Mouse (Mus musculus): ENCODE data around the gene Focad. TPM values are rescaled to one million over a fixed set of nuclear protein-coding genes. Genes with fewer than 3 reads are reported as not detected.

The Focad gene
- polyA plus RNA-seq, 1 experiment, result 4.7 TPM

DNA sequence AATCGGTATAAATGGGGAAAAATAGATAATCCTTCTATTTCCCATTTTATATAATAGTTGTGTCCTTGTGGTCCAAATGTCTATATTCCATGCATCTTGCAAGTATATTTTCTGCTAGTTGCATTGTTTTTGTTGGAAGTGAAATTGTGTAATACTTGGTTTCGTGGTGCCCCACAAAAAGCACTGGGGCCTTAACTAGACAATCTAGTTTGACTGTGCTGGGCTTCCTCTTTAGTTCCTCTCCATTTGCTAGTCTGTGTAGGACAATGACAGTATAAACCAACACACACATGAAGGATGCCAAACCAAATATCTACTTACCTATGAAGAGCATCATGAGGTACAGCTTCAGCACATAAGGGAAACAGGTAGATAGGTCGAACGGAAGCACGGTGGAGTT, 324.9 kb downstream of the Focad start:
- H3K27me3 ChIP-seq (ENCODE audit: control insufficient read depth, insufficient read depth, low read length), result no peaks in the 10 kb centered on the region
- no peak for DNase-seq (ENCODE audit: low read depth in 1 of 2, low spot score in 2 of 2)
- no peaks in the 10 kb centered on the region for H3K36me3 ChIP-seq (ENCODE audit: control insufficient read depth, insufficient read depth, low read length)
- H3K4me3 ChIP-seq (ENCODE audit: extremely low read depth, insufficient read depth, insufficient read length), result no peak overlapping the region
- no peak overlapping the region for H3K27ac ChIP-seq (ENCODE audit: insufficient read depth, low read length)
- 90% methylated on average over 5 of the region's 5 CpGs for WGBS
- TF ChIP-seq CTCF (IDR thresholded peaks at IDR 0.05; ENCODE audit: extremely low read depth, insufficient read depth, insufficient read length, insufficient replicate concordance) (no peak), POLR2A (IDR thresholded peaks at IDR 0.05; ENCODE audit: low read depth, low read length) (no peak)
- H3K4me1 ChIP-seq (ENCODE audit: control insufficient read depth, insufficient read depth, insufficient read length), result no peaks in the 10 kb centered on the region

DNA sequence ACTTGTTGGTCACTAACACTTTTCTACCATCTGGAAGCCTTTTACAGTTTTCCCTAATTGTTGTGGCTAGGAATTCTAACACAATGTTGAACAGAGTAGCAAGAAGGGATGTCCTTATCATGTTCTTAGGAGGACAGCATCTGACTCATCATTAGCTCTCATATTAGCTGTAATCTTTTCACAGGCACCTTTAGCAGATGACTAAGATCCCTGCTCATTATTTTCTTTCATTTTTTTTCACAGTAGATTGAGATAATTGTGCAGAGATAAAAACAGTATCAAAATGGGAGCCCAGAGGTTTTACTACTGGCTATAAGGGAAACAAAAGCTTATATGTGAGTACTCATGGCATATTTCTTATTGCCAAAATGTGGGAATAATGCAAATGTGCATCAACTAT, 330.1 kb downstream of the Focad start:
- Histone ChIP-seq H3K27me3 (ENCODE audit: control insufficient read depth, insufficient read depth, low read length) (no peaks in the 10 kb centered on the region), H3K36me3 (ENCODE audit: control insufficient read depth, insufficient read depth, low read length) (no peaks in the 10 kb centered on the region), H3K4me1 (ENCODE audit: control insufficient read depth, insufficient read depth, insufficient read length) (no peaks in the 10 kb centered on the region), H3K27ac (ENCODE audit: insufficient read depth, low read length) (no peak overlapping the region), H3K4me3 (ENCODE audit: extremely low read depth, insufficient read depth, insufficient read length) (no peak overlapping the region)
- TF ChIP-seq POLR2A (IDR thresholded peaks at IDR 0.05; ENCODE audit: low read depth, low read length) (no peak), CTCF (IDR thresholded peaks at IDR 0.05; ENCODE audit: extremely low read depth, insufficient read depth, insufficient read length, insufficient replicate concordance) (no peak)
- no peak for DNase-seq (ENCODE audit: low read depth in 1 of 2, low spot score in 2 of 2)

DNA sequence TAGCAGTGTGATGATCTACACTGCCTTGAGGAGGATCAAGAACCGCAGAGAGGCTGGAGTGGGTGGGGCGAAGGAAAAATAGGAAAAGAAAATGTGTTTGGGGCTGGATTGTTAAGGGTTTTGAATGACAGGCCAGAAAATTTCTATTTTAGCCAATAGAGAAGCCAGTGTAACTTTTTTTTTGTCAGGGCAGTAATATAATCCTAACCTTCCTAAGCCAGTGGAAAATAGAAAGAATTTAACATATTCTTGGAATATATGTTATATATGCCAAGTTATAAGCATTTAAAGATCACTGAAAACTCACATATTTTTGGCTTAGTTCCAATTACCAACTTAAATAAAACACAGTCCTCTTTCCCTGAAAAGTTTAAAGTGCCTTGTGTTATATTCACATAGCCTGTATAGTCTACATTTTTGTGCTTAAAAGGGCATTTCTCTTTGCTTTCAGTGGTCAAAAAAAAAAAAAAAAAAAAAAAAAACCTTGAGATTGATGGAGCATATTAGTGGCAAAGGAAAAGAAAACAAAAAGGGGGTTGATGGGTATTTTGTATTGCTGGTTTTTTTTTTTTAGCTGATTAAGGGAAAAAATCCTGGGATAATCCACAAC, 333.3 kb downstream of the Focad start:
- Histone ChIP-seq H3K27ac (ENCODE audit: insufficient read depth, low read length) (no peak overlapping the region), H3K4me3 (ENCODE audit: extremely low read depth, insufficient read depth, insufficient read length) (no peak overlapping the region), H3K36me3 (ENCODE audit: control insufficient read depth, insufficient read depth, low read length) (no peaks in the 10 kb centered on the region), H3K4me1 (ENCODE audit: control insufficient read depth, insufficient read depth, insufficient read length) (peaks cover 2% of the 10 kb centered on the region; the same call in 1 of the 2 replicates), H3K27me3 (ENCODE audit: control insufficient read depth, insufficient read depth, low read length) (no peaks in the 10 kb centered on the region)
- no peak for TF ChIP-seq CTCF (IDR thresholded peaks at IDR 0.05; ENCODE audit: extremely low read depth, insufficient read depth, insufficient read length, insufficient replicate concordance)
- TF ChIP-seq POLR2A (IDR thresholded peaks at IDR 0.05; ENCODE audit: low read depth, low read length), result no peak
- DNase-seq (ENCODE audit: low read depth in 1 of 2, low spot score in 2 of 2), result no peak
- 96% methylated on average over 2 of the region's 2 CpGs for WGBS

DNA sequence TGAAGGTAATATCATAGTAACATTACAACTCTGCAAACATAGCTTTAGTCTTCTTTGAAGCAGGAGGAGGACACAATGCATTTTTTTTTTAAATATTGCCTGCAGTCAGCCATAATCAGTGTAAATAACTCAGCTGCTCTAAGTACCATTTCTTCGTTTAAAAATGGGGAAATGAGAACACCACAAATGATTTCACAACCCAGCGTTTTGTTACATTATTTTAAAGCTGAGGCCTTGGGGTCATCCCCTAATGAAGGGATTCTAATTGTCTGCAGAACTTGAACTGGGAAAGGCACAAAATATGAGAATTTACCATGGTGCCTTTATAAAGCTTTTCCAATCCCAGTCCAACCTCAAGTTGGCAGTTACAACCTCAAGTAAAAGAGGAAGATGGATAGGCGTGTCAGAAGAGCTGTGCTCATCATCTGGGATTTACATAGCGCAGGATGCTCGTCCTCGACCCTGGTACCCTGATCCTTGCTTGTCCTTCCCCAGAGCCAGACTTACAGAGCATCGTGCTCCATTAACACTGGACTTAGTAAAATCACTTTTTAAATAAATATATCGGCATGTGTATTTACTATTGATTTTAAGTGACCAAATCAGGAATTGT, 338.1 kb downstream of the Focad start:
- H3K4me1 ChIP-seq (ENCODE audit: control insufficient read depth, insufficient read depth, insufficient read length), result peaks cover 2% of the 10 kb centered on the region; the same call in 1 of the 2 replicates
- no peak for TF ChIP-seq CTCF (IDR thresholded peaks at IDR 0.05; ENCODE audit: extremely low read depth, insufficient read depth, insufficient read length, insufficient replicate concordance)
- TF ChIP-seq POLR2A (IDR thresholded peaks at IDR 0.05; ENCODE audit: low read depth, low read length), result no peak
- no peak for DNase-seq (ENCODE audit: low read depth in 1 of 2, low spot score in 2 of 2)
- no peaks in the 10 kb centered on the region for H3K27me3 ChIP-seq (ENCODE audit: control insufficient read depth, insufficient read depth, low read length)
- no peak overlapping the region for H3K27ac ChIP-seq (ENCODE audit: insufficient read depth, low read length)
- no peak overlapping the region for H3K4me3 ChIP-seq (ENCODE audit: extremely low read depth, insufficient read depth, insufficient read length)
- no peaks in the 10 kb centered on the region for H3K36me3 ChIP-seq (ENCODE audit: control insufficient read depth, insufficient read depth, low read length)
- WGBS, result 63% methylated on average over 8 of the region's 8 CpGs

DNA sequence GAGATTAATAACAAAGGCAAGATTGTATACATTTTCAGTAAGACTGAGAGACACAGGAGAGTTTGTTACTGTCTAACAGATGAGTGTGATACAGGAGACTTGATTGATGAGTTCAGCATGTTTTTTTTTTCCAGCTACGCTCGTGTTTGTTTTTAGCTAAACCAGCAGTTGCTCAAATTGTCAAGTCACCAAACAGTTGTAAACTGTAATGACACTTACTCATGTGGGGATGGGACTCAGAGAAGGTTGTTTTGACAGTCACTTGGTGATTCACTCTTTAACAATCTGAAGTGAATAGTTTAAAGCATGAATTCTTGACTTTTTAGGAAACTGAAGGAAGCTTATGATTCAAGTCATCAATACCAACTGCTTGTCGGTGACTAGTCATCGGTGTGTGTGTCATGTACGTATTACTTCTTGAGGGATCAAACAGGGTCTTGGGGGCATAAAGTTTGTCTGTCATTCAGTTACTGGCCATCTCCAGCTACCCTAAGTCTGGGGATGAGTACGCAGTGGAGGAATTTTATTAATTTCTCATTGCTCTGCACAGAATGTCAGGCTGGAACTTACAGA, 342.2 kb downstream of the Focad start:
- DNase-seq (ENCODE audit: low read depth in 1 of 2, low spot score in 2 of 2), result no peak
- no peak overlapping the region for H3K27ac ChIP-seq (ENCODE audit: insufficient read depth, low read length)
- H3K4me1 ChIP-seq (ENCODE audit: control insufficient read depth, insufficient read depth, insufficient read length), result peaks cover 2% of the 10 kb centered on the region; the same call in 1 of the 2 replicates
- no peaks in the 10 kb centered on the region for H3K27me3 ChIP-seq (ENCODE audit: control insufficient read depth, insufficient read depth, low read length)
- WGBS, result 90% methylated on average over 6 of the region's 6 CpGs
- TF ChIP-seq POLR2A (IDR thresholded peaks at IDR 0.05; ENCODE audit: low read depth, low read length) (no peak), CTCF (IDR thresholded peaks at IDR 0.05; ENCODE audit: extremely low read depth, insufficient read depth, insufficient read length, insufficient replicate concordance) (no peak)
- H3K4me3 ChIP-seq (ENCODE audit: extremely low read depth, insufficient read depth, insufficient read length), result no peak overlapping the region
- no peaks in the 10 kb centered on the region for H3K36me3 ChIP-seq (ENCODE audit: control insufficient read depth, insufficient read depth, low read length)

DNA sequence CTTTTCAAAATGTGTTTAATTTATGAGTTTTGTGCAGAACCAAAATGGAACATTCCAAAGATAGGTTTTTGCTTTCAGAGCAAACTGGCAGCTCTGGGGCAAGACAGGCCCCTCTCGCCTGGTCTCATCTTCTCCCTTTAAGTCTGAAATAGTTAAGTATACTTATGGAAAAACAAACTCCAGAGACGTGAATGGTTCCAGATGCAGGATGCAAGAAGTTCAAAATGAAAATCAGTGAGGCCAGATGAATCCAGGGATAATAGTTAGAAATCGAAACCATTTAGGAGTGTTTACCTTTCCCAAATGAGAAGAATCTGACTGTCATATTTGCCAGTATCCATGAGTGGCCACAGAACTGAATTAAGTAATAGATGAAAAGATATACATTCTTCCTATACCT, 342.7 kb downstream of the Focad start:
- 84% methylated on average over 3 of the region's 3 CpGs for WGBS

DNA sequence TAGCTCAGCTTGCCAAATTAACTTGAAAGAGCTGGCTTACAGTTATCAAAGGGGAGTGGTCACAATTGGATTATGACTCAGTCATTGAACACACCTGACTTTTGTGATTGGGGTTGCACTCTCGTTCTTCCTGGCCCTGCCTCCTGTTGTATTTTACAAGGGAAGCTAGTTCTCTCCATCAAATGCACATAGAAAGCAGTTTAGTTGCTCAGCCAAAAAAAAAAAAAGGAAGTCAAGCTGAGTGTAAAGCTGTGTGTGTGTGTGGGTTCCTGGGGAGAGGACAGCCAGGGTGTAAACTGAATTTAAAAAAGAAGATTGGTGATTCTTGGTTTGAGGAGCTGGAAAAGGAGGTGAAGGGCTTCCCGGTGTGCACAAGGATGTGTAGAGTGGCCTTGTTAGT, 343.5 kb downstream of the Focad start:
- Histone ChIP-seq H3K27me3 (ENCODE audit: control insufficient read depth, insufficient read depth, low read length) (no peaks in the 10 kb centered on the region), H3K27ac (ENCODE audit: insufficient read depth, low read length) (no peak overlapping the region), H3K4me1 (ENCODE audit: control insufficient read depth, insufficient read depth, insufficient read length) (no peaks in the 10 kb centered on the region), H3K4me3 (ENCODE audit: extremely low read depth, insufficient read depth, insufficient read length) (no peak overlapping the region), H3K36me3 (ENCODE audit: control insufficient read depth, insufficient read depth, low read length) (no peaks in the 10 kb centered on the region)
- no peak for DNase-seq (ENCODE audit: low read depth in 1 of 2, low spot score in 2 of 2)
- 14% methylated on average over 2 of the region's 2 CpGs for WGBS
- no peak for TF ChIP-seq POLR2A (IDR thresholded peaks at IDR 0.05; ENCODE audit: low read depth, low read length)
- TF ChIP-seq CTCF (IDR thresholded peaks at IDR 0.05; ENCODE audit: extremely low read depth, insufficient read depth, insufficient read length, insufficient replicate concordance), result no peak

More for the DNA sequence above, 342.7 kb downstream of the Focad start:
- no peak overlapping the region for H3K4me3 ChIP-seq (ENCODE audit: extremely low read depth, insufficient read depth, insufficient read length)
- no peaks in the 10 kb centered on the region for H3K27me3 ChIP-seq (ENCODE audit: control insufficient read depth, insufficient read depth, low read length)
- no peak overlapping the region for H3K27ac ChIP-seq (ENCODE audit: insufficient read depth, low read length)
- no peak for DNase-seq (ENCODE audit: low read depth in 1 of 2, low spot score in 2 of 2)
- peaks cover 2% of the 10 kb centered on the region; the same call in 1 of the 2 replicates for H3K4me1 ChIP-seq (ENCODE audit: control insufficient read depth, insufficient read depth, insufficient read length)
- H3K36me3 ChIP-seq (ENCODE audit: control insufficient read depth, insufficient read depth, low read length), result no peaks in the 10 kb centered on the region
- no peak for TF ChIP-seq POLR2A (IDR thresholded peaks at IDR 0.05; ENCODE audit: low read depth, low read length)
- no peak for TF ChIP-seq CTCF (IDR thresholded peaks at IDR 0.05; ENCODE audit: extremely low read depth, insufficient read depth, insufficient read length, insufficient replicate concordance)

Measured in spleen, adult 2 months (tissue).